Mouse (Mus musculus) cerebellum, adult 2 months (tissue): ENCODE data around the gene A830031A19Rik. TPM values are rescaled to one million over a fixed set of nuclear protein-coding genes. Genes with fewer than 3 reads are reported as not detected.

Experiments
- DNase-seq, 2 experiments: peaks; one replicate each; pipeline ENCODE4 v3.0.0; 2021
- H3K27ac ChIP-seq: fragments of 200-500 bp; 2 replicates; pipeline ENCODE4 v1.5.1; 2012; ENCODE audit warnings: low read length, control low read depth, inconsistent platforms; ENCODE audit not compliant: insufficient read depth
- H3K27me3 ChIP-seq: fragments of 200-500 bp; 2 replicates; pipeline ENCODE4 v1.6.1; 2012; ENCODE audit warnings: inconsistent platforms, mild to moderate bottlenecking, low read length, moderate library complexity; ENCODE audit not compliant: control insufficient read depth, insufficient read depth
- H3K4me1 ChIP-seq: fragments of 200-500 bp; 2 replicates; pipeline ENCODE4 v1.6.1; 2011; ENCODE audit warnings: low read length; ENCODE audit not compliant: control insufficient read depth, insufficient read depth
- H3K4me3 ChIP-seq: fragments of 200-500 bp; replicated peaks from 2 replicates; pipeline ENCODE3; 2011; ENCODE audit warnings: mild to moderate bottlenecking, low read depth, low read length, control low read depth; ENCODE audit not compliant: insufficient read depth
- CTCF ChIP-seq: fragments of 200-500 bp; IDR thresholded peaks from 2 replicates; pipeline ENCODE4 v1.5.1; 2011; ENCODE audit warnings: low read depth, mild to moderate bottlenecking, control low read depth, low read length, moderate library complexity, borderline replicate concordance; ENCODE audit not compliant: insufficient read depth
- POLR2A ChIP-seq: fragments of 200-500 bp; IDR thresholded peaks from 2 replicates; pipeline ENCODE4 v1.6.1; 2011; ENCODE audit warnings: low read length, control low read depth, borderline replicate concordance; ENCODE audit not compliant: insufficient read depth
- WGBS: fragments of 180-500 bp; shearing (Covaris S2); methylation state at CpG from one replicate; pipeline ENCODE4 v1.1.7; 2018; 5-methylcytosine and 5-hydroxymethylcytosine counted together
- polyA plus RNA-seq: library from polyadenylated mRNA; depleted of rRNA; stranded (reverse); fragments of >200 nt; gene quantifications from 2 replicates; pipeline ENCODE4 v1.2.3, GENCODE M21; 2012

Gene A830031A19Rik
- polyA plus RNA-seq, 1 experiment = not detected

DNA sequence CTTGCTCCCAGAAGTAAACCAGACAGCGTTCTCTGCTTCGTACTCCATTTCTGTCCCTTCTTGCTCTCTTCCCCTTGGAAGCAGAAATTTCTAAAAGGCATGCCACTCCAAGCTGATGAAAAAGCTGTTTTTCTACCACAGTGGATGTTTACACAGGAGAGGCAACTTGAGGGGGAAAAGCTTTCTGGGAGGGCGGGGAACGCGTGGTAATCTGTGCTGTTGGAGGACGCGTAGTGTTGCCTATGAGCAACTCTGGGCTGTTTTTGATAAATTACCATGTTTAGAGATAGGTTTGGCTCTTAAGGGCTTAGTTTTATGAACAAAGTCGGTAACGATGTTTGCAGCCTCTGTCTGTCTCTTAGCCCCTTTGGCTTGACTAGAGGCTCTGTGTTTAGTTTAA lies 20.4 kb upstream of the A830031A19Rik start:
- DNase-seq = no peak
- H3K27me3 ChIP-seq = no peaks in the 10 kb centered on the region; the same call in 1 of the 2 replicates

DNA sequence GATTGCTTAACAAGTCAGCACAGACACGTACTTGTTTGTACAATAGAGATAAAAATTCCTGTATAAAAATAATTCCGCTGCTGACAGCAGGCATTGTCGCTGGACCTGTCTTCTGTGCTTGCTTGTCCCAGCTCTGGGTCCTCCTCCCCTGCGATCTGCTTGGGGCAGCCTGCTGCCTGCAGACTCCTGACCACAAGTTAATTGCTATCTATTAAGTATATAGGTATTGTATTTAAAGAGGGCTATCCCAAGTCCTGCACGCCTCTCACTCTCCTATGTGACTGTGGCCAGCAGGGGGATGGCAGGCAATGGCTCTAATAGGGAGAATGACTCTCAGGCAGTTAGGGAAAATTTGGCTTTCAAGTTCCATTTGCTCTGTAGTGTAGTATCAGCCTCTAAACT lies 19.2 kb upstream of the A830031A19Rik start:
- H3K27ac ChIP-seq = no peak overlapping the region
- H3K27me3 ChIP-seq = no peaks in the 10 kb centered on the region; the same call in 1 of the 2 replicates
- H3K4me3 ChIP-seq = no peak overlapping the region
- DNase-seq = no peak
- no peaks in the 10 kb centered on the region for H3K4me1 ChIP-seq
- WGBS = 81% methylated on average over 5 of the region's 5 CpGs
- no peak for TF ChIP-seq CTCF
- TF ChIP-seq POLR2A = no peak

More for the DNA sequence above, 20.4 kb upstream of the A830031A19Rik start:
- TF ChIP-seq CTCF (no peak), POLR2A (no peak)
- H3K27ac ChIP-seq = no peak overlapping the region
- no peak overlapping the region for H3K4me3 ChIP-seq
- H3K4me1 ChIP-seq = no peaks in the 10 kb centered on the region
- WGBS = 74% methylated on average over 9 of the region's 9 CpGs

DNA sequence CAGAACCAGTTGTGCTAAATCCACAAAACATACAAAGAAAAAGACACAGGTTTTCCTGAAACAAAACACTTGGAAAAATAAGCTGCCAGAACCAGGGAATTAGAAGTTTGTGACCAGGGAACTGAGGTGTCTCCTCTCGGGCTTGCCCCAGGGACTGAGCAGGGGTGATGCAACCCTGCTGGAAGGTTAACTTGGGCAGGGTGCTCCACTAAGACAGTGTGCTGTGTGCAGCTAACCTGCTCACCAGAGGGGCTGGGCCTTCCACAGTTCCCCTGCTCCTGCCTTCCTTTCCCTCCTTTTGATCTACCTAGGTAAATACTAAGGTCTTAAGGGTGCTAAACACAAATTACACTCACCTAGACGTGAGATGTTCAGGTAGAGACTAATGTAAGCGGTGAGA lies 17.8 kb upstream of the A830031A19Rik start:
- no peak overlapping the region for H3K4me3 ChIP-seq
- H3K4me1 ChIP-seq = no peaks in the 10 kb centered on the region
- no peaks in the 10 kb centered on the region; the same call in 1 of the 2 replicates for H3K27me3 ChIP-seq
- no peak overlapping the region for H3K27ac ChIP-seq
- DNase-seq = no peak
- TF ChIP-seq CTCF = no peak
- TF ChIP-seq POLR2A = no peak
- 85% methylated on average over 3 of the region's 3 CpGs for WGBS

DNA sequence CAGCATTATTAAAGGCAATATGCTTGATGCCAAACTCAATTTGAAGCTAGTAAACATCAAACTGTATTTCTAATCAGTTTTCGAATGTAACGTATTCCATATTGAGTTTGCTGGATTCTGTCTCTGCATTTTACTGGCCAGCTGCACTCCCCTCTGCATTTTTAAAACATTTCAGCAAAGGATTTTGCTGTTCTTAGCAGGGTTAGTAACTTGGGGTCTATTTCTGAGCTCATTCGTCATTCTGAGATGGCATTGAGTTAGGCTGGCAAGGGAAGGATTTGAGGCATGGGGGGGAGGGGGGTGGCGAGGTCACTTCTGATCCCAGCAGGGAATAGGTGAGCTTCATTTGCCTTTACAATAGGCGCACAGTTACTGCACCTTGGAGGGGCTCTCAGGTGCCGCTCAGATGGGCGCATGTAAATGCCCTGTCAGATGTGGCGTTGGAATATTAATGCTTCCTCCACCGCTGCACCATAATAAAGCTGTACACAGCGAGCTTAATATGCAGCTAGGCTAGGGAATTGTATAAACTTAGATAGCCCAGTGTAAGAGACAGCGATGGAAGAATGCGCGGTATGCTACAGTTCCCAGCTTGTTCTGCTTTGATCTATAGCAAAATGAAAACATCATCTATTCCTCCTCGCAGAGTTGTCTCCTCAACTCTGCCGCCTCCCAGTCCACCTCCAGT lies 16.7 kb upstream of the A830031A19Rik start:
- DNase-seq = no peak
- TF ChIP-seq POLR2A = no peak
- TF ChIP-seq CTCF = no peak
- WGBS = 74% methylated on average over 15 of the region's 15 CpGs
- no peaks in the 10 kb centered on the region; the same call in 1 of the 2 replicates for H3K27me3 ChIP-seq
- no peak overlapping the region for H3K27ac ChIP-seq
- H3K4me1 ChIP-seq = no peaks in the 10 kb centered on the region
- H3K4me3 ChIP-seq = no peak overlapping the region

DNA sequence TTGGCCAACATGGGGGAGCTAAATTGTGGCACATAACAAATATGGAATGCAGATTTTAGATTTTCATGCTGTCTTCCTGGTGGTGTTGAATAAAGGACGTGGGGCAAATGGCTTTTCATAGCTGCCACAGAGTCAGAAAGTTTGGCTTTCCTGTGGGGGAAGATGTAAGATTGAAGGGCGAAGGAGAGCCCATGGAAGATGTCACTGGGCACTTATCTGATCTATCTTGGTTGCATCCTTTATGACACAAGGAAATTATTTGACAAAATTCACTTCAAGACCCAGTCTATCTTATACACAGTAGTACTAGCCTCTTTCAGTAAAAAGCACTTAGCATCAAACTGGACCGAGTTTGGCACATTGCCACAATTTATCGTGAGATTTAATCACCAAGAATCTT lies 15.6 kb upstream of the A830031A19Rik start:
- H3K4me1 ChIP-seq = no peaks in the 10 kb centered on the region
- H3K27ac ChIP-seq = no peak overlapping the region
- DNase-seq = no peak
- no peak for TF ChIP-seq CTCF
- WGBS = 67% methylated on average over 4 of the region's 4 CpGs
- H3K27me3 ChIP-seq = no peaks in the 10 kb centered on the region; the same call in 1 of the 2 replicates
- H3K4me3 ChIP-seq = no peak overlapping the region

DNA sequence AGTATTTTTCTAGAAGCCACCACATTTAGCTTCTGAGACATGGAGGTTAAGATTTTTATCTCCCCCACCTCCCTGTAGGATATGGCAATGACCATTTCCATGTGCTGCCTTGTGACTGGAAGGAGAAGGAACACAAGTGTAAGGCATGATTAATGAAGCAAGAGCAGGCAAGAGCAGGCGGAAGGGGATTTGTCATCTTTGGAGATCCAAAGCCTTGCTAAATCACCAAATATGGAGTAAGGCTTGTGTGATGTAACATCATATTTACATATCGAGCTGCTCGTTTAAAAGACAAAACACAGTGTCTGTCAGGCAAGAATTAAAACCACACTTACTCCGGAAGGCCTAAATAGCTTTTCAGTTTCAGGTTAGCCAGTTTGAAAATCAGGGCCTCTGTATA lies 12.2 kb upstream of the A830031A19Rik start:
- Histone ChIP-seq H3K4me3 (no peak overlapping the region), H3K4me1 (no peaks in the 10 kb centered on the region), H3K27me3 (no peaks in the 10 kb centered on the region; the same call in 1 of the 2 replicates), H3K27ac (no peak overlapping the region)
- TF ChIP-seq POLR2A = no peak
- no peak for TF ChIP-seq CTCF
- WGBS = 83% methylated on average over 4 of the region's 4 CpGs
- DNase-seq = no peak

DNA sequence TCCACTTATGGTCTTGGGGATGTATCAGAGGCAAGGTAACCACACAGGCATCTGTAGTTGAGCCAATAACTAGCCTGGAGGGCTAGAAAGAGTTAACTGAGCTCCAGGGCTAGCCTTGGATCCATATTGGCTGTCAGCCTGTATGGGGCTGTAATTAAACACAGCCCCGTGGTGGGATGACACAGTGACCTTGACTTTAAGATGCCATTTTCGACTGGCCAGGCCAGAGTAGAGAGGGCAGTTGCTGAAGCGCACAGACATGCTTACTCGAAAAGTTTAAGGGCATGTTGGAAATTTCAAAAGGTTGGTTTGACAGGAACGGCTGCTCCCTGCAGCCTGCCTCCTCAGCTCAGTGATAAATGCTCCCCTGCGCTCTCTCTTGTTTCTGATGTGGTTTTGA lies 11.1 kb upstream of the A830031A19Rik start:
- DNase-seq = no peak
- Histone ChIP-seq H3K4me1 (no peaks in the 10 kb centered on the region), H3K4me3 (no peak overlapping the region), H3K27me3 (no peaks in the 10 kb centered on the region; the same call in 1 of the 2 replicates), H3K27ac (no peak overlapping the region)
- no peak for TF ChIP-seq POLR2A
- no peak for TF ChIP-seq CTCF
- WGBS = 63% methylated on average over 6 of the region's 6 CpGs

DNA sequence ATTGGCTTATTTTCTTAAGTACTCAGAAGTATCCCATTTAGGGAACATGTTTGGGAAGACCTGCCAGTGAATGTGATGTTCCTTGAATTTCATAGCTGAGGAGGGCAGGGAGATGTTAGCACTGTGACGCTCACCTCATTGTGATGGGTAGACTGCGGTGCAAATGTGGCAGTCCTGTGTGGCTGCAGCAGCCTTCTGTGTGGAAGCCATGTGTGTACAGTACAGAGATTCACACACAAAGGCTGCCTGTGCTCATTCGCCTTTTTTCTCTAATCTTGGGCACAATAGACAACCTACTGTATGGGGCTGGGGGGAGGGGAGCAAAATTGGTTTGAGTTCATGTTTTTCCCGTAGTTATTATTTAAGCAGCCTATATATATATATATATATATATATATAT lies 9.7 kb upstream of the A830031A19Rik start:
- 76% methylated on average over 4 of the region's 4 CpGs for WGBS
- DNase-seq = no peak
- Histone ChIP-seq H3K27me3 (peaks cover 3% of the 10 kb centered on the region; the same call in 1 of the 2 replicates), H3K27ac (no peak overlapping the region), H3K4me3 (no peak overlapping the region), H3K4me1 (no peaks in the 10 kb centered on the region)
- TF ChIP-seq POLR2A (no peak), CTCF (no peak)
